Mouse (Mus musculus): ENCODE data around the gene Atrn. TPM values are rescaled to one million over a fixed set of nuclear protein-coding genes. Genes with fewer than 3 reads are reported as not detected.
A peak's percentile ranks its signal among the peaks of the same experiment; 100 is the strongest.

The Atrn gene
- polyA plus RNA-seq, 1 experiment from 2014 or later: 5.0 TPM

GRCm38 (mm10) chr2:130906584-130907315 is 455 bp downstream of the Atrn start:
- Histone ChIP-seq H3K36me3 (ENCODE audit: control insufficient read depth, insufficient read depth, low read length) (no peaks in the 10 kb centered on the region), H3K27me3 (ENCODE audit: control insufficient read depth, insufficient read depth, low read depth, low read length) (no peaks in the 10 kb centered on the region), H3K4me3 (ENCODE audit: low read length) (peak overlapping the region; percentile 100), H3K27ac (ENCODE audit: low read length) (peak overlapping the region; percentile 50), H3K4me1 (replicated peaks; ENCODE audit: control insufficient read depth, insufficient read depth, low read length) (peaks cover 10% of the 10 kb centered on the region), H3K9me3 (ENCODE audit: control insufficient read depth, low read length) (no peaks in the 10 kb centered on the region), H3K9ac (ENCODE audit: low read length) (peak overlapping the region; percentile 92), H3K4me2 (ENCODE audit: low read depth, low read length) (peak overlapping the region; percentile 77)
- under 1% methylated on average over 40 of the region's 58 CpGs for WGBS
- peak; percentile 42 for ATAC-seq (ENCODE audit: low read depth)

- H3K4me1 ChIP-seq (replicated peaks; ENCODE audit: control insufficient read depth, insufficient read depth, low read length): peaks cover 10% of the 10 kb centered on the region; the same call in 1 of the 2 replicates
- H3K27me3 ChIP-seq (ENCODE audit: control insufficient read depth, insufficient read depth, low read depth, low read length): no peaks in the 10 kb centered on the region
- no peak overlapping the region for H3K4me3 ChIP-seq (ENCODE audit: low read length)
- no peak for ATAC-seq (ENCODE audit: low read depth)
- 74% methylated on average over 1 of the region's 1 CpGs for WGBS
- H3K36me3 ChIP-seq (ENCODE audit: control insufficient read depth, insufficient read depth, low read length): no peaks in the 10 kb centered on the region
- H3K4me2 ChIP-seq (ENCODE audit: low read depth, low read length): no peak overlapping the region
- H3K27ac ChIP-seq (ENCODE audit: low read length): no peak overlapping the region
- no peaks in the 10 kb centered on the region for H3K9me3 ChIP-seq (ENCODE audit: control insufficient read depth, low read length)
- H3K9ac ChIP-seq (ENCODE audit: low read length): no peak overlapping the region
Measured at GRCm38 (mm10) chr2:130911691-130912090, 5.4 kb downstream of the Atrn start.

- Histone ChIP-seq H3K9me3 (ENCODE audit: control insufficient read depth, low read length) (no peaks in the 10 kb centered on the region), H3K27me3 (ENCODE audit: control insufficient read depth, insufficient read depth, low read depth, low read length) (no peaks in the 10 kb centered on the region), H3K36me3 (ENCODE audit: control insufficient read depth, insufficient read depth, low read length) (no peaks in the 10 kb centered on the region), H3K4me1 (replicated peaks; ENCODE audit: control insufficient read depth, insufficient read depth, low read length) (no peaks in the 10 kb centered on the region), H3K4me2 (ENCODE audit: low read depth, low read length) (no peak overlapping the region), H3K9ac (ENCODE audit: low read length) (no peak overlapping the region), H3K27ac (ENCODE audit: low read length) (no peak overlapping the region), H3K4me3 (ENCODE audit: low read length) (no peak overlapping the region)
- 55% methylated on average over 1 of the region's 1 CpGs for WGBS
- ATAC-seq (ENCODE audit: low read depth): no peak
Measured at GRCm38 (mm10) chr2:130914873-130915272, 8.6 kb downstream of the Atrn start.

- Histone ChIP-seq H3K27me3 (ENCODE audit: control insufficient read depth, insufficient read depth, low read depth, low read length) (no peaks in the 10 kb centered on the region), H3K4me3 (ENCODE audit: low read length) (no peak overlapping the region), H3K9me3 (ENCODE audit: control insufficient read depth, low read length) (no peaks in the 10 kb centered on the region), H3K4me1 (replicated peaks; ENCODE audit: control insufficient read depth, insufficient read depth, low read length) (no peaks in the 10 kb centered on the region), H3K9ac (ENCODE audit: low read length) (no peak overlapping the region), H3K4me2 (ENCODE audit: low read depth, low read length) (no peak overlapping the region), H3K27ac (ENCODE audit: low read length) (no peak overlapping the region), H3K36me3 (ENCODE audit: control insufficient read depth, insufficient read depth, low read length) (no peaks in the 10 kb centered on the region)
- ATAC-seq (ENCODE audit: low read depth): no peak
- WGBS: 34% methylated on average over 3 of the region's 3 CpGs
Measured at GRCm38 (mm10) chr2:130916521-130917147, 10.3 kb downstream of the Atrn start.

- 88% methylated on average over 1 of the region's 1 CpGs for WGBS
- Histone ChIP-seq H3K36me3 (ENCODE audit: control insufficient read depth, insufficient read depth, low read length) (no peaks in the 10 kb centered on the region), H3K27me3 (ENCODE audit: control insufficient read depth, insufficient read depth, low read depth, low read length) (no peaks in the 10 kb centered on the region), H3K4me2 (ENCODE audit: low read depth, low read length) (no peak overlapping the region), H3K4me3 (ENCODE audit: low read length) (no peak overlapping the region), H3K27ac (ENCODE audit: low read length) (no peak overlapping the region), H3K9ac (ENCODE audit: low read length) (no peak overlapping the region), H3K9me3 (ENCODE audit: control insufficient read depth, low read length) (no peaks in the 10 kb centered on the region), H3K4me1 (replicated peaks; ENCODE audit: control insufficient read depth, insufficient read depth, low read length) (no peaks in the 10 kb centered on the region)
- no peak for ATAC-seq (ENCODE audit: low read depth)
Measured at GRCm38 (mm10) chr2:130917686-130918085, 11.4 kb downstream of the Atrn start.

GRCm38 (mm10) chr2:130919062-130919593 is 12.8 kb downstream of the Atrn start:
- Histone ChIP-seq H3K4me1 (replicated peaks; ENCODE audit: control insufficient read depth, insufficient read depth, low read length) (no peaks in the 10 kb centered on the region), H3K4me3 (ENCODE audit: low read length) (no peak overlapping the region), H3K9ac (ENCODE audit: low read length) (no peak overlapping the region), H3K9me3 (ENCODE audit: control insufficient read depth, low read length) (no peaks in the 10 kb centered on the region), H3K4me2 (ENCODE audit: low read depth, low read length) (no peak overlapping the region), H3K27ac (ENCODE audit: low read length) (no peak overlapping the region), H3K27me3 (ENCODE audit: control insufficient read depth, insufficient read depth, low read depth, low read length) (no peaks in the 10 kb centered on the region), H3K36me3 (ENCODE audit: control insufficient read depth, insufficient read depth, low read length) (no peaks in the 10 kb centered on the region)
- WGBS: 62% methylated on average over 5 of the region's 5 CpGs
- ATAC-seq (ENCODE audit: low read depth): no peak

GRCm38 (mm10) chr2:130924950-130925349 is 18.7 kb downstream of the Atrn start:
- 71% methylated on average over 2 of the region's 2 CpGs for WGBS
- Histone ChIP-seq H3K4me3 (ENCODE audit: low read length) (no peak overlapping the region), H3K27ac (ENCODE audit: low read length) (no peak overlapping the region), H3K9me3 (ENCODE audit: control insufficient read depth, low read length) (no peaks in the 10 kb centered on the region), H3K9ac (ENCODE audit: low read length) (no peak overlapping the region), H3K36me3 (ENCODE audit: control insufficient read depth, insufficient read depth, low read length) (no peaks in the 10 kb centered on the region), H3K4me2 (ENCODE audit: low read depth, low read length) (no peak overlapping the region), H3K4me1 (replicated peaks; ENCODE audit: control insufficient read depth, insufficient read depth, low read length) (no peaks in the 10 kb centered on the region), H3K27me3 (ENCODE audit: control insufficient read depth, insufficient read depth, low read depth, low read length) (no peaks in the 10 kb centered on the region)
- no peak for ATAC-seq (ENCODE audit: low read depth)

- Histone ChIP-seq H3K4me1 (replicated peaks; ENCODE audit: control insufficient read depth, insufficient read depth, low read length) (no peaks in the 10 kb centered on the region), H3K9ac (ENCODE audit: low read length) (no peak overlapping the region), H3K9me3 (ENCODE audit: control insufficient read depth, low read length) (no peaks in the 10 kb centered on the region), H3K27me3 (ENCODE audit: control insufficient read depth, insufficient read depth, low read depth, low read length) (no peaks in the 10 kb centered on the region), H3K36me3 (ENCODE audit: control insufficient read depth, insufficient read depth, low read length) (no peaks in the 10 kb centered on the region), H3K4me2 (ENCODE audit: low read depth, low read length) (no peak overlapping the region), H3K27ac (ENCODE audit: low read length) (no peak overlapping the region), H3K4me3 (ENCODE audit: low read length) (no peak overlapping the region)
- no peak for ATAC-seq (ENCODE audit: low read depth)
- WGBS: 78% methylated on average over 4 of the region's 4 CpGs
Measured at GRCm38 (mm10) chr2:130928031-130928430, 21.7 kb downstream of the Atrn start.

GRCm38 (mm10) chr2:130928530-130928929 is 22.2 kb downstream of the Atrn start:
- Histone ChIP-seq H3K27ac (ENCODE audit: low read length) (no peak overlapping the region), H3K36me3 (ENCODE audit: control insufficient read depth, insufficient read depth, low read length) (no peaks in the 10 kb centered on the region), H3K9me3 (ENCODE audit: control insufficient read depth, low read length) (no peaks in the 10 kb centered on the region), H3K4me3 (ENCODE audit: low read length) (no peak overlapping the region), H3K4me2 (ENCODE audit: low read depth, low read length) (no peak overlapping the region), H3K27me3 (ENCODE audit: control insufficient read depth, insufficient read depth, low read depth, low read length) (no peaks in the 10 kb centered on the region), H3K9ac (ENCODE audit: low read length) (no peak overlapping the region), H3K4me1 (replicated peaks; ENCODE audit: control insufficient read depth, insufficient read depth, low read length) (no peaks in the 10 kb centered on the region)
- ATAC-seq (ENCODE audit: low read depth): no peak

Measured in lung, embryonic 16.5 days (tissue).